Mouse (Mus musculus) G1E (cell line): ENCODE data around the gene Dcaf8. TPM values are rescaled to one million over a fixed set of nuclear protein-coding genes. Genes with fewer than 3 reads are reported as not detected.

Experiments used
- ATAC-seq: 2 replicates; pipeline ENCODE4 v1.8.0; 2016; ENCODE audit warnings: mild to moderate bottlenecking; ENCODE audit not compliant: insufficient number of reproducible peaks, poor library complexity, low FRiP score, severe bottlenecking; ENCODE audit errors: extremely low read depth
- DNase-seq: peaks from one replicate; pipeline ENCODE4 v3.0.0; 2012; ENCODE audit warnings: low spot score
- H3K27me3 ChIP-seq: 2 replicates; pipeline ENCODE4 v1.6.1; 2012; ENCODE audit warnings: mild to moderate bottlenecking, low read length, inconsistent platforms; ENCODE audit not compliant: insufficient read depth
- H3K36me3 ChIP-seq: replicated peaks from 2 replicates; pipeline ENCODE3; 2012; ENCODE audit warnings: mild to moderate bottlenecking, inconsistent platforms
- H3K4me1 ChIP-seq: 2 replicates; pipeline ENCODE4 v1.6.1; 2012; ENCODE audit warnings: low read depth, low read length, inconsistent platforms, mixed read lengths; ENCODE audit not compliant: insufficient read depth
- H3K4me3 ChIP-seq: 2 replicates; pipeline ENCODE4 v1.5.1; 2012; ENCODE audit warnings: low read depth, mild to moderate bottlenecking, inconsistent platforms, low read length, moderate library complexity, mixed read lengths
- H3K9me3 ChIP-seq: replicated peaks from 2 replicates; pipeline ENCODE4 v1.6.1; 2012; ENCODE audit warnings: inconsistent platforms
- CTCF ChIP-seq: IDR thresholded peaks from 2 replicates; pipeline ENCODE4 v1.5.1; 2012; ENCODE audit warnings: low read depth, low read length, inconsistent platforms, mixed read lengths
- GATA1 ChIP-seq: IDR thresholded peaks from 2 replicates; pipeline ENCODE4 v1.6.1; 2012; ENCODE audit warnings: borderline replicate concordance, low read length, inconsistent platforms, mixed read lengths
- GATA2 ChIP-seq: IDR thresholded peaks from 2 replicates; pipeline ENCODE4 v1.6.1; 2012; ENCODE audit warnings: low read depth, low read length, inconsistent platforms, borderline replicate concordance
- POLR2AphosphoS5 ChIP-seq: IDR thresholded peaks from 2 replicates; pipeline ENCODE4 v1.6.1; 2012; ENCODE audit warnings: low read depth, low read length, inconsistent platforms; ENCODE audit not compliant: insufficient replicate concordance
- TAL1 ChIP-seq: conservative IDR thresholded peaks from 2 replicates; pipeline ENCODE4 v1.6.1; 2012; ENCODE audit warnings: low read depth, low read length, inconsistent platforms, mixed read lengths
- polyA plus RNA-seq: library from polyadenylated mRNA; stranded (reverse); fragments of >175 nt; gene quantifications from 2 replicates; pipeline ENCODE4 v1.2.3, GENCODE M21; 2012
- total RNA-seq, 2 experiments: library from RNA; stranded (forward) in 1 of 2; stranded (reverse) in 1 of 2; fragments of 200-1000 nt in 1 of 2; fragments of >200 nt in 1 of 2; fragmentation: Nextera tagmentation in 1 of 2; gene quantifications; 2 replicates each; pipeline ENCODE4 v1.2.3; 2014 to 2017

Gene Dcaf8
- total and polyA plus RNA-seq, 3 experiments: 60.1 to 124 (median 116) TPM

DNA sequence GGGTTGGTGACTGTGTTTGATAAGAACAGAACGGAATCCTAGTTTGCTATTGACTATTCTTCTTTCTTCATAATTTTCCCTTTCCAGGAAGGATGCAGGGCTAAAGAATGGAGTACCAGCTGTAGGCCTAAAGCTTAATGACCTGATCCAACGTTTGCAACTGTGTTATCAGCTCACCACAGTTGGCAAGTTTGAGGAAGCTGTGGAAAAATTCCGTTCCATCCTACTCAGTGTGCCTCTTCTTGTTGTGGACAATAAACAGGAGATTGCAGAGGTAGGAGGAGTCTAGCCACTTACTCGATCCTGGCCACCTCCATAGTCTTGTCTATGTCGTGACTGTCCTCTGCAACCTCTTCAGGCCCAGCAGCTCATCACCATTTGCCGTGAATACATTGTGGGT lies 28.8 kb upstream of the Dcaf8 start:
- Histone ChIP-seq H3K4me1 (peaks cover 8% of the 10 kb centered on the region), H3K9me3 (no peaks in the 10 kb centered on the region), H3K27me3 (no peaks in the 10 kb centered on the region), H3K4me3 (no peak overlapping the region), H3K36me3 (peaks cover 97% of the 10 kb centered on the region)
- DNase-seq: no peak
- TF ChIP-seq TAL1: 0 out of 2 replicates have a peak, but pooled peaks have one; percentile 14
- TF ChIP-seq POLR2AphosphoS5: no peak
- no peak for ATAC-seq

DNA sequence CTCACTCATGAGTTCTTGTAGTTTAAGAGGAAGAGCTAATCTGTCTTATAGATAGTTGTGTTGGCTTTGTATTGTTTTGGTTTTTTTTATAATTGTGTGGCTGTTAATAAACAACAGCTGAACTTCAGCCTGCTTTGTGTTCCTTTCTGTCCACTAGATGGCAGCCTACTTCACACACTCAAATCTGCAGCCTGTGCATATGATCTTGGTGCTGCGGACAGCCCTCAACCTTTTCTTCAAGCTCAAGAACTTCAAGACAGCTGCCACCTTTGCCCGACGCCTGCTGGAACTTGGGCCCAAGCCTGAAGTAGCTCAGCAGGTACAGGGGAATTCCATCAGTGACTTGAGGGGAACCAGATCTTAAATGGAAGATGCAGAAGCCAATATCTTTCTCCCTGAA lies 28.2 kb upstream of the Dcaf8 start:
- H3K4me1 ChIP-seq: peaks cover 8% of the 10 kb centered on the region
- no peaks in the 10 kb centered on the region for H3K27me3 ChIP-seq
- H3K4me3 ChIP-seq: no peak overlapping the region
- TF ChIP-seq POLR2AphosphoS5: no peak
- TF ChIP-seq GATA1: no peak
- peak; percentile 45; the same call in 1 of the 2 replicates for TF ChIP-seq CTCF
- no peak for TF ChIP-seq GATA2
- no peak for TF ChIP-seq TAL1
- peaks cover 93% of the 10 kb centered on the region for H3K36me3 ChIP-seq
- no peaks in the 10 kb centered on the region for H3K9me3 ChIP-seq
- ATAC-seq: no peak; the same call in 1 of the 2 replicates
- DNase-seq: no peak

DNA sequence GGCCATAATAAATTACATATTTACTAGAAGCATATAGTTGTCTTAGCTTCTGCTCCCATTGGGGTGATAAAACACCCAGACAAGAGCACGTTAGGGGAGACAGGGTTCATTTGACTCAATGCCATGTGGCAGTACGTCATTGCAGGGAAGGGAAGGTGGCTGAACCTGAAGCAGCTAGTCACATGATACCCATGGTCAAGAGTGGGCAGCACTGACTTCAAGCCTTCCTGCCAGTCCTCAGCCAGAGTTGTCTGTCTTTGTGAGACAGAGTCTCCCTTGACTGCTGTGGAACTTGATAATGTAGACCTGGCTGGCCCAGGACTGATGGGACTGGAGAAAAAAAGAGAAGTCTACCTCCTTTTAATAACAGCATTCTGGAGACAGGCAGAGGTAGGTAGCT lies 25.2 kb upstream of the Dcaf8 start:
- peaks cover 64% of the 10 kb centered on the region for H3K36me3 ChIP-seq
- H3K4me3 ChIP-seq: no peak overlapping the region
- no peak for TF ChIP-seq CTCF
- no peak for TF ChIP-seq POLR2AphosphoS5
- TF ChIP-seq GATA1: no peak
- TF ChIP-seq GATA2: no peak
- TF ChIP-seq TAL1: no peak
- H3K9me3 ChIP-seq: no peaks in the 10 kb centered on the region
- no peak for DNase-seq
- no peak for ATAC-seq
- peaks cover 19% of the 10 kb centered on the region for H3K4me1 ChIP-seq
- H3K27me3 ChIP-seq: no peaks in the 10 kb centered on the region

DNA sequence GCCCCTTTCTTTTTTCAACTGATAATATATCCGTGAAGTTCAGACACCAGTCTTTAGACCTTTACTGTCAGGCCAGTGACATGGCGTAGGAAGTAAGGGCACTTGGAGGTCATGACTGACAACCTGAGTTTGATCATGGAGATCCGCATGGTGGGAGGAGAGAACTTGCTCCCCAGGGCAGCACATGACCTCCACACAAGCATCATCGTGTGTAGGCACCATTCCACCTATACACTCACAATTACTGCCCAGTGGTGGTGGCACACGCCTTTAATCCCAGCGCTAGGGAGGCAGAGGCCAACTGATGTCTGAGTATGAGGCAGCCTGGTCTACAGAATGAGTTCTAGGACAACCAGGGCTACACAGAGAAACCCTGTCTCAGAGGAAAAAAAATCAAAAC lies 23.3 kb upstream of the Dcaf8 start:
- Histone ChIP-seq H3K4me1 (peaks cover 21% of the 10 kb centered on the region), H3K9me3 (no peaks in the 10 kb centered on the region), H3K36me3 (peaks cover 59% of the 10 kb centered on the region), H3K4me3 (no peak overlapping the region), H3K27me3 (no peaks in the 10 kb centered on the region)
- ATAC-seq: no peak
- no peak for DNase-seq
- no peak for TF ChIP-seq GATA1
- no peak for TF ChIP-seq TAL1
- no peak for TF ChIP-seq GATA2
- TF ChIP-seq POLR2AphosphoS5: no peak
- TF ChIP-seq CTCF: no peak

DNA sequence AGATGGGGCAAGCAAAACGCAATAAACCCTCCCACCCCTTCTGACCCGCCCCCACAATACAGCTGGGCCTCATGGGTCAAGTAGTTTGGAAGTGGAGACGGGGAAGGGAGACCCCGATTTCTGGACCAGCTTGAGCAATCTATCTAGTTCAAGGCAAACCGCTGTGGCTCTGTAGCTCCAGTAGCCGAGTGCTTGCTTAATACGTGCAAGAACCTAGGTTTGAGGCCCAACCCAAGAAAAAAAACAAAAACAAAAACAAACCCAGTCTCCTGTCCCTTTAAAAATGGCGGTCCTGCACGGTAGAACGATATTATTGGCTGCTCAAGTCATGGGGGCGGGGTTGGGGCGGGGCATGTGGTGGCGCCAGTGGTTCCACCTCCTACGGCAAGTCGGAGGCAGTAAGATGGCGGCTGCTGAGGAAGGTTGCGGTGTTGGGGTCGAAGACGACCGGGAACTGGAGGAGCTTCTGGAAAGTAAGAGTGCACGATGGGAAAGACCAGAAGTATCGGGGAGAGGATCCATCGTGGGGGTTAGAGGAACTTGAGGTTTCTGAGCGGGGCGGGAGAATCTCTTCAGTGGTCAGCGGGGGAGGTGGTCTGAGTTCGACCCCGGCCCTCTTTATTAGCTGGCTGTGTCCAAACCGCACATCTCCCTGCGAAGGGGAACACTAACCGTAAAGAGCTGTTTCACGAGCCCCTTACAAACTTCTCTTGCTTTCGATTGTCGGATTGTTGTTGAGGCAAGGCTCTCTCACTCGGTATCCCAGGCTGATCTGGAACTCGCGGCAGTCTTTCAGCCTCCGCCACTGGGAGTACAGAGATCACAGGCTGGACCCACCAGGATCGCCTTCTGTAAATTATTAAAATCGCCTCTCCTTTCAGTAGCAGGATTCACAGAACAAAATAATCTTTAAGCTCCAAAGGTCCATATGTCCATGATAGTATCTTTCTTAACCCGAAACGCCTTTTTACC lies 21.2 kb upstream of the Dcaf8 start, which contains the start of gene Pex19:
Pex19 (plus strand) TSS at position 380 of the 972 bp plus-strand sequence.
- Histone ChIP-seq H3K9me3 (no peaks in the 10 kb centered on the region), H3K27me3 (no peaks in the 10 kb centered on the region), H3K36me3 (peaks cover 55% of the 10 kb centered on the region), H3K4me1 (peaks cover 21% of the 10 kb centered on the region), H3K4me3 (peak within 1 kb of the TSS; percentile 76)
- TF ChIP-seq CTCF: no peak
- no peak for TF ChIP-seq TAL1
- no peak for TF ChIP-seq GATA1
- no peak for TF ChIP-seq POLR2AphosphoS5
- no peak for TF ChIP-seq GATA2
- ATAC-seq (peak; percentile 92), DNase-seq (peak; percentile 73)

DNA sequence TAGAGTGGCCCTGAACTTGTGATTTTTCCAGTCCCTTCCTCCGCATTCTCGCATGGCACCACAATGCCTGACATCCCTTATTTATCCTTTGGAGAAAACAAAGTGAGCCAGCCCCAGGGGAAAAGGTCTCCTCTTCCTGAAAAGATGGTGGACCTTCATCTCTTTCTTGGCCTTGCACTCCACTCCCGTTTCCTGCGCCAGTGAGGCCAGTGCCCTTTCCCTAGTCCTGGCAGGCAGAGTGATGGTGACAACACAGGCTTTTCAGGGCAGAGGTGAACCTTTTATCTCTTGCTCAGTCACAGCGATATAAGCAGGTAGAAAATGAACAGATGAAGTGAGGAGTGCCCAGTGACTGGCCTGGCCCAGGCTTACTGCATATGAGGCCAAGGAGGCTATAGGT lies 20.4 kb upstream of the Dcaf8 start:
- peaks cover 55% of the 10 kb centered on the region for H3K36me3 ChIP-seq
- DNase-seq (no peak), ATAC-seq (no peak)
- no peaks in the 10 kb centered on the region for H3K9me3 ChIP-seq
- H3K4me1 ChIP-seq: peaks cover 21% of the 10 kb centered on the region
- peak overlapping the region; percentile 76 for H3K4me3 ChIP-seq
- no peak for TF ChIP-seq GATA2
- TF ChIP-seq CTCF: no peak
- no peak for TF ChIP-seq TAL1
- TF ChIP-seq POLR2AphosphoS5: no peak
- no peaks in the 10 kb centered on the region for H3K27me3 ChIP-seq

DNA sequence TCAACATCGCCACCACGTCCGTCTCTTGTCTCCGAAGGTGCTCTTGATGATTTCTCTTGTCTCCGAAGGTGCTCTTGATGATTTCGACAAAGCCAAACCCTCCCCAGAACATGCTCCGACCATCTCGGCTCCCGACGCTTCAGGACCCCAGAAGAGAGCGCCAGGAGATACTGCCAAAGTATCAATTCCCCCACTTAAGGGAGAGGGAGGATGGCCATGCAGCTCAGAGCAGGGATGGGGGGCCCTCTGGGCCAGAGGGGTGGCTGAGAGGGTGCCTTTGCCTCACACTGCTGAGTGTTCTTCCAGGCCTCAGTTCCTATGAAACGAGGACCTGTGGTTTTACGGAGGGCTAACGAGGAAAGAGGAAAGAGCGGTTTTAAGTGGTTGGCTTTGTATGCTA lies 19.3 kb upstream of the Dcaf8 start:
- no peak for TF ChIP-seq GATA1
- no peak for TF ChIP-seq POLR2AphosphoS5
- no peaks in the 10 kb centered on the region for H3K27me3 ChIP-seq
- ATAC-seq: no peak
- DNase-seq: no peak
- H3K4me1 ChIP-seq: peaks cover 28% of the 10 kb centered on the region
- peaks cover 55% of the 10 kb centered on the region for H3K36me3 ChIP-seq
- H3K9me3 ChIP-seq: no peaks in the 10 kb centered on the region
- no peak overlapping the region; the same call in 1 of the 2 replicates for H3K4me3 ChIP-seq
